Mouse (Mus musculus): ENCODE results near the gene Ptprg. TPM values are rescaled to one million over a fixed set of nuclear protein-coding genes. Genes with fewer than 3 reads are reported as not detected.
"Not testable (repeated sequence)": the region's sequence is repeated elsewhere in the genome, so short reads cannot be mapped to it uniquely, and the experiment has no call there.

Gene Ptprg
- polyA plus RNA-seq, 1 experiment from 2014 or later = 37.0 TPM

- no peak overlapping the region for H3K4me3 ChIP-seq
- H3K4me1 ChIP-seq = peaks cover 18% of the 10 kb centered on the region
- DNase-seq (ENCODE audit: extremely low spot score, low spot score) = no peak
- no peaks in the 10 kb centered on the region for H3K27me3 ChIP-seq (ENCODE audit: poor library complexity, severe bottlenecking)
- H3K36me3 ChIP-seq (replicated peaks) = no peaks in the 10 kb centered on the region
- 68% methylated on average over 5 of the region's 5 CpGs for WGBS
- no peak overlapping the region for H3K27ac ChIP-seq
- no peaks in the 10 kb centered on the region for H3K9me3 ChIP-seq
Measured at GRCm38 (mm10) chr14:12056912-12057524, 503.7 kb downstream of the Ptprg start.

- no peak for DNase-seq (ENCODE audit: extremely low spot score, low spot score)
- WGBS = 76% methylated on average over 2 of the region's 2 CpGs
- Histone ChIP-seq H3K4me1 (peaks cover 18% of the 10 kb centered on the region), H3K4me3 (no peak overlapping the region), H3K9me3 (peaks cover 6% of the 10 kb centered on the region; the same call in 1 of the 2 replicates), H3K36me3 (replicated peaks) (no peaks in the 10 kb centered on the region), H3K27me3 (ENCODE audit: poor library complexity, severe bottlenecking) (no peaks in the 10 kb centered on the region), H3K27ac (no peak overlapping the region)
Measured at GRCm38 (mm10) chr14:12057856-12058255, 504.5 kb downstream of the Ptprg start.

GRCm38 (mm10) chr14:12059149-12059548 is 505.8 kb downstream of the Ptprg start:
- Histone ChIP-seq H3K9me3 (peaks cover 6% of the 10 kb centered on the region; the same call in 1 of the 2 replicates), H3K4me1 (peaks cover 18% of the 10 kb centered on the region), H3K27me3 (ENCODE audit: poor library complexity, severe bottlenecking) (no peaks in the 10 kb centered on the region), H3K4me3 (no peak overlapping the region), H3K27ac (no peak overlapping the region), H3K36me3 (replicated peaks) (no peaks in the 10 kb centered on the region)
- DNase-seq (ENCODE audit: extremely low spot score, low spot score) = no peak
- 93% methylated on average over 7 of the region's 7 CpGs for WGBS

- H3K4me1 ChIP-seq = peaks cover 18% of the 10 kb centered on the region
- H3K4me3 ChIP-seq; H3K27me3 ChIP-seq (ENCODE audit: poor library complexity, severe bottlenecking); DNase-seq (ENCODE audit: extremely low spot score, low spot score); H3K36me3 ChIP-seq (replicated peaks); H3K27ac ChIP-seq; H3K9me3 ChIP-seq: not testable (repeated sequence)
- WGBS = 98% methylated on average over 2 of the region's 2 CpGs
Measured at GRCm38 (mm10) chr14:12061313-12061712, 508.0 kb downstream of the Ptprg start.

- 95% methylated on average over 7 of the region's 7 CpGs for WGBS
Measured at GRCm38 (mm10) chr14:12062628-12063360, 509.5 kb downstream of the Ptprg start.

GRCm38 (mm10) chr14:12065001-12065400 is 511.7 kb downstream of the Ptprg start:
- Histone ChIP-seq H3K4me3 (no peak overlapping the region), H3K27ac (no peak overlapping the region), H3K36me3 (replicated peaks) (no peaks in the 10 kb centered on the region), H3K4me1 (no peaks in the 10 kb centered on the region), H3K27me3 (ENCODE audit: poor library complexity, severe bottlenecking) (no peaks in the 10 kb centered on the region), H3K9me3 (peaks cover 6% of the 10 kb centered on the region; the same call in 1 of the 2 replicates)
- 77% methylated on average over 1 of the region's 1 CpGs for WGBS
- DNase-seq (ENCODE audit: extremely low spot score, low spot score) = no peak

More at GRCm38 (mm10) chr14:12062628-12063360, 509.5 kb downstream of the Ptprg start:
- Histone ChIP-seq H3K4me1 (peaks cover 8% of the 10 kb centered on the region; the same call in 1 of the 2 replicates), H3K9me3 (peaks cover 6% of the 10 kb centered on the region; the same call in 1 of the 2 replicates), H3K36me3 (replicated peaks) (no peaks in the 10 kb centered on the region), H3K27ac (no peak overlapping the region), H3K4me3 (no peak overlapping the region), H3K27me3 (ENCODE audit: poor library complexity, severe bottlenecking) (no peaks in the 10 kb centered on the region)
- no peak for DNase-seq (ENCODE audit: extremely low spot score, low spot score)

GRCm38 (mm10) chr14:12065736-12066135 is 512.4 kb downstream of the Ptprg start:
- Histone ChIP-seq H3K27me3 (ENCODE audit: poor library complexity, severe bottlenecking) (no peaks in the 10 kb centered on the region), H3K4me3 (no peak overlapping the region), H3K9me3 (peaks cover 6% of the 10 kb centered on the region; the same call in 1 of the 2 replicates), H3K27ac (no peak overlapping the region), H3K4me1 (no peaks in the 10 kb centered on the region), H3K36me3 (replicated peaks) (no peaks in the 10 kb centered on the region)
- 78% methylated on average over 2 of the region's 2 CpGs for WGBS
- DNase-seq (ENCODE audit: extremely low spot score, low spot score) = no peak

- Histone ChIP-seq H3K4me1 (peaks cover 10% of the 10 kb centered on the region), H3K4me3 (no peak overlapping the region), H3K27me3 (ENCODE audit: poor library complexity, severe bottlenecking) (no peaks in the 10 kb centered on the region)
Measured at GRCm38 (mm10) chr14:12069707-12070106, 516.4 kb downstream of the Ptprg start.

GRCm38 (mm10) chr14:12070361-12070760 is 517.0 kb downstream of the Ptprg start:
- DNase-seq (ENCODE audit: extremely low spot score, low spot score) = no peak
- 66% methylated on average over 1 of the region's 1 CpGs for WGBS

More at GRCm38 (mm10) chr14:12069707-12070106, 516.4 kb downstream of the Ptprg start:
- Histone ChIP-seq H3K27ac (no peak overlapping the region), H3K36me3 (replicated peaks) (no peaks in the 10 kb centered on the region), H3K9me3 (no peaks in the 10 kb centered on the region)
- no peak for DNase-seq (ENCODE audit: extremely low spot score, low spot score)
- WGBS = 91% methylated on average over 12 of the region's 12 CpGs

GRCm38 (mm10) chr14:12070856-12071465 is 517.6 kb downstream of the Ptprg start:
- no peaks in the 10 kb centered on the region for H3K9me3 ChIP-seq
- H3K4me3 ChIP-seq = no peak overlapping the region
- H3K4me1 ChIP-seq = peaks cover 10% of the 10 kb centered on the region
- no peak for DNase-seq (ENCODE audit: extremely low spot score, low spot score)
- no peak overlapping the region for H3K27ac ChIP-seq
- 87% methylated on average over 7 of the region's 7 CpGs for WGBS
- H3K27me3 ChIP-seq (ENCODE audit: poor library complexity, severe bottlenecking) = no peaks in the 10 kb centered on the region
- no peaks in the 10 kb centered on the region for H3K36me3 ChIP-seq (replicated peaks)

More at GRCm38 (mm10) chr14:12070361-12070760, 517.0 kb downstream of the Ptprg start:
- H3K4me1 ChIP-seq = peaks cover 10% of the 10 kb centered on the region
- H3K36me3 ChIP-seq (replicated peaks) = no peaks in the 10 kb centered on the region
- no peak overlapping the region for H3K4me3 ChIP-seq
- H3K27ac ChIP-seq = no peak overlapping the region
- no peaks in the 10 kb centered on the region for H3K27me3 ChIP-seq (ENCODE audit: poor library complexity, severe bottlenecking)
- H3K9me3 ChIP-seq = no peaks in the 10 kb centered on the region

GRCm38 (mm10) chr14:12072026-12072861 is 518.9 kb downstream of the Ptprg start:
- Histone ChIP-seq H3K36me3 (replicated peaks) (no peaks in the 10 kb centered on the region), H3K9me3 (no peaks in the 10 kb centered on the region), H3K27ac (no peak overlapping the region), H3K27me3 (ENCODE audit: poor library complexity, severe bottlenecking) (no peaks in the 10 kb centered on the region), H3K4me1 (peaks cover 13% of the 10 kb centered on the region), H3K4me3 (no peak overlapping the region)
- DNase-seq (ENCODE audit: extremely low spot score, low spot score) = no peak
- 72% methylated on average over 7 of the region's 7 CpGs for WGBS

GRCm38 (mm10) chr14:12073408-12074107 is 520.2 kb downstream of the Ptprg start:
- Histone ChIP-seq H3K27me3 (ENCODE audit: poor library complexity, severe bottlenecking) (no peaks in the 10 kb centered on the region), H3K4me3 (no peak overlapping the region), H3K9me3 (no peaks in the 10 kb centered on the region), H3K4me1 (peaks cover 13% of the 10 kb centered on the region), H3K27ac (no peak overlapping the region), H3K36me3 (replicated peaks) (no peaks in the 10 kb centered on the region)
- no peak for DNase-seq (ENCODE audit: extremely low spot score, low spot score)
- WGBS = 83% methylated on average over 2 of the region's 2 CpGs

Measured in forebrain, embryonic 10.5 days (tissue).